Mouse (Mus musculus) erythroblast, embryonic 14.5 days (primary cell): Measurements from ENCODE around the gene Rpl37. TPM values are rescaled to one million over a fixed set of nuclear protein-coding genes. Genes with fewer than 3 reads are reported as not detected.

Experiments used
- H3K27me3 ChIP-seq: 2 replicates; pipeline ENCODE4 v1.6.1; 2012; ENCODE audit warnings: inconsistent platforms; ENCODE audit not compliant: control insufficient read depth
- H3K36me3 ChIP-seq: 2 replicates; pipeline ENCODE4 v1.6.1; 2012; ENCODE audit warnings: mild to moderate bottlenecking, inconsistent platforms; ENCODE audit not compliant: control insufficient read depth
- H3K4me1 ChIP-seq: 2 replicates; pipeline ENCODE4 v1.6.1; 2012; ENCODE audit warnings: inconsistent platforms; ENCODE audit not compliant: control insufficient read depth
- H3K4me3 ChIP-seq: replicated peaks from 2 replicates; pipeline ENCODE3; 2012; ENCODE audit warnings: moderate library complexity, mild to moderate bottlenecking, inconsistent platforms
- H3K9me3 ChIP-seq: 2 replicates; pipeline ENCODE4 v1.6.1; 2012; ENCODE audit warnings: low read length, inconsistent platforms, mixed read lengths; ENCODE audit not compliant: control insufficient read depth
- GATA1 ChIP-seq: IDR thresholded peaks from 2 replicates; pipeline ENCODE4 v1.6.1; 2012; ENCODE audit warnings: low read length, inconsistent platforms, mixed read lengths
- TAL1 ChIP-seq: IDR thresholded peaks from 3 replicates; pipeline ENCODE4 v1.6.1; 2012; ENCODE audit warnings: low read length, inconsistent platforms, mixed read lengths
- polyA plus RNA-seq: library from polyadenylated mRNA; stranded (reverse); fragments of >175 nt; gene quantifications from 2 replicates; pipeline ENCODE4 v1.2.3, GENCODE M21; 2012

The Rpl37 gene
- polyA plus RNA-seq, 1 experiment, result 13.1 TPM

DNA sequence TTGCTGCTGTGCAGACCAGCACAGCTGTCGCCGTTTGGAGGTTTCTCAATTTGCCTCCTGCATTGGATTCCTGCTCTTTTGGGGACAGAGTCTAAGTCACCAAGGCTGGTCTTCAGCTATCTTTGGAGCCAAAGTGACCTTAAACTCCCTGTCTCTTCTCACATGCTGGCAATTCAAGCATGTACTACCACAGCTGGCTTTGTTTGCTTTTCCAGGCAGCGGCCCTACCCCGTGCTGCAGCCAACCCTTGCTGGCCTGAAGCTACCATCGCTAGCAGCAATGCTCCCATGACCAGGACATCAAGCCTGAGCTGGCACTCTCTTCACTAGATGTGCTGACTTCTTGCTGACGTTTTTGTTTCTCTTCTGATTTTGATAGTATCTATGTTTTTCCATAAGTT, 42.4 kb downstream of the Rpl37 start:
- H3K4me1 ChIP-seq, result peaks cover 40% of the 10 kb centered on the region
- no peaks in the 10 kb centered on the region for H3K27me3 ChIP-seq
- no peaks in the 10 kb centered on the region for H3K9me3 ChIP-seq
- H3K36me3 ChIP-seq, result peaks cover 64% of the 10 kb centered on the region
- H3K4me3 ChIP-seq, result no peak overlapping the region
- TF ChIP-seq GATA1 (no peak), TAL1 (no peak)

DNA sequence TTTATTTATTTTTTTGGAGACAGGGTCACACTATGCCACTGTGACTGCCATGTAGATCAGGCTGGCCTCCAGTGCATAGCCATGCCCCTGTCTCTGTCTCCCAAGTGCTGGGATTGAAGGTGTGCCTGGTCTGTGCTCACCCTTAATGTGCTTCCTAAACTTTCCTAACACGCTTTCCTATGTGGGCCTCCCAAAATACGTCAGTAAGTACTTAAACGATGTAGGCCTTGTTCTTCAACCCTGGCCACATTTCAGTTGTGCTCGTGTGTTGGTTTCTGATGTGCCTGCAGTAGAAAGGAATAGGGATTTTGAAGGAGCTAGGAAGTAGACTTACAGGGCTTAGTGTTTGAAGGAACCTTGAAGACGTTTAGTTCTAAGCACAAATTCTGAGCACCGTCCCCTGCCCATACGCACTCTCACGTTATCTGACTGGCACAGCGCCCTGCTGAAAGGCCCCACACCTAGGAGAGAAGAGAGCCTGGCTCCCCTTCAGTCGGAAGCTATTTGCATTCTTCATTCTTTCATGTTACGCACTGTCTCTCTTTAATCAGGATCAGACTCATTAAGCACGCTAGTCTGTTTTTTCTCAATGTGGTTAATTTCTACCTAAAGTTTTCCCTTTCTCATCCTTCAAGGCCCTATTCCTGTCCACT, 48.8 kb downstream of the Rpl37 start:
- H3K27me3 ChIP-seq, result no peaks in the 10 kb centered on the region
- peaks cover 94% of the 10 kb centered on the region for H3K36me3 ChIP-seq
- no peak overlapping the region for H3K4me3 ChIP-seq
- no peaks in the 10 kb centered on the region for H3K9me3 ChIP-seq
- TF ChIP-seq GATA1 (no peak), TAL1 (no peak)
- peaks cover 5% of the 10 kb centered on the region for H3K4me1 ChIP-seq

Other genes starting within 250 kb of the Rpl37 start
- gene Mroh2b, start 217.9 kb upstream of the Rpl37 start, polyA plus RNA-seq, result not detected in 2 replicates
- gene C7, start 52.9 kb upstream of the Rpl37 start, polyA plus RNA-seq, result not detected in 2 replicates
- 0.01 TPM in 2 replicates for gene Card6, start 8.1 kb upstream of the Rpl37 start, polyA plus RNA-seq
- gene Prkaa1, start 27.2 kb downstream of the Rpl37 start, polyA plus RNA-seq, result 0.23 and 0.25 TPM in 2 replicates
- gene Ttc33, start 68.9 kb downstream of the Rpl37 start, polyA plus RNA-seq, result 0.21 and 1.0 TPM in 2 replicates
- 0.08 and 0.09 TPM in 2 replicates for gene Ptger4, start 127.5 kb downstream of the Rpl37 start, polyA plus RNA-seq